Mouse (Mus musculus): ENCODE measurements around the gene Ttll6. TPM values are rescaled to one million over a fixed set of nuclear protein-coding genes. Genes with fewer than 3 reads are reported as not detected.

The Ttll6 gene
- total RNA-seq, 1 experiment from 2014 or later: not detected

DNA sequence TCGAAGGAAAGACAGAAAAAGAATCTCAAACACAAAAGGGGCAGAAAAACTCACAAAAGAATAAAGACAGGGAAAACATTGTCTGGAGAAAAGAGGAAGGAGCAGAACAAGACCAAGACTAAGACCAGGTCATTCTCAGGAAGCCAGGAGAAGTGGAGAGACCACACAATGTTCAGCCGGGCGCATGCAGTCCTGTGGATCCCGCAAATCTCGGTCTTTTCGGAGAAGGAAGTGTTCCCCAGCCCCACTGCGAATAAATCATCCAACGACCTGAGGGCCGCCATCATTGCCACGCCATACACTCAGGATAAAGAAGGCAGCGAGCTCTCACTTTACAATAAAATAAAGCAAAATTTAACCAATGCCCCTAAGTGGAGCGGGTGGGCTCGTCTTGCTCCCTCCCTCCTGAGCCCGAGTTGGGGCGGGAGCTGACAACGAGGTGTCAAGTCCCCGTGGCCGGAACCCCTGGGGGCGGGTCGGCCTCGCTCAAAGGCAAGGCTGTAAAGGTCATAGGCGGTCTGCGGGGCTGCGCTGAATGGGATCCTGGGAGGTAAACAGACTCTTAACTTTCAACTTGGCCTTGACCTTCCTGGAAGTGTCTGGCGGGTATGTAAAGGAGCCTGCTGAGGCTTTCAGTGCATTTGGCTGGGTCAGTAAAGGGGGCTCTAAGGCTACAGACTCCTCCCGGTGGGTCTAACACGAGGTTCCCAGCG, 56.4 kb downstream of the Ttll6 start:
- ATAC-seq (ENCODE audit: extremely low read depth, insufficient number of reproducible peaks, low FRiP score, poor library complexity, severe bottlenecking): no peak

DNA sequence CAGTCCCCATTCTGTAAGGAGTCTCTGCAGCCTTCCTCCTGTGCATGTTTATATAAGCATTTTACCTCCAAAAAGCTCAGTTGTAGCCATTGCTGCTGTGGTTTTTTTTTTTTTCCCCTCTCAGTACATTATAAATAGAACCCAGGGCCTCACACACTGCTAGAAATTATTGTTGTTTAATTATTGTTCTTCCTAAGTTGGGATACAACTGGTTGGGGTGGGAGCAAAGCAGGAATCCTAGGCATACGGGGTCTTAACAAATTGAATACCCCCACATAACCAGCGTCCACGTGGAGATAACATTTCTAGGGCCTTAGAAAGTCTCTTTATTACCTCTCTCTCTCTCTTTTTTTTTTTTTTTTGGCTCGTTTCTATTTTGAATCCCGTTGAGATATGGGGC, 57.5 kb downstream of the Ttll6 start:
- ATAC-seq (ENCODE audit: extremely low read depth, insufficient number of reproducible peaks, low FRiP score, poor library complexity, severe bottlenecking): no peak

DNA sequence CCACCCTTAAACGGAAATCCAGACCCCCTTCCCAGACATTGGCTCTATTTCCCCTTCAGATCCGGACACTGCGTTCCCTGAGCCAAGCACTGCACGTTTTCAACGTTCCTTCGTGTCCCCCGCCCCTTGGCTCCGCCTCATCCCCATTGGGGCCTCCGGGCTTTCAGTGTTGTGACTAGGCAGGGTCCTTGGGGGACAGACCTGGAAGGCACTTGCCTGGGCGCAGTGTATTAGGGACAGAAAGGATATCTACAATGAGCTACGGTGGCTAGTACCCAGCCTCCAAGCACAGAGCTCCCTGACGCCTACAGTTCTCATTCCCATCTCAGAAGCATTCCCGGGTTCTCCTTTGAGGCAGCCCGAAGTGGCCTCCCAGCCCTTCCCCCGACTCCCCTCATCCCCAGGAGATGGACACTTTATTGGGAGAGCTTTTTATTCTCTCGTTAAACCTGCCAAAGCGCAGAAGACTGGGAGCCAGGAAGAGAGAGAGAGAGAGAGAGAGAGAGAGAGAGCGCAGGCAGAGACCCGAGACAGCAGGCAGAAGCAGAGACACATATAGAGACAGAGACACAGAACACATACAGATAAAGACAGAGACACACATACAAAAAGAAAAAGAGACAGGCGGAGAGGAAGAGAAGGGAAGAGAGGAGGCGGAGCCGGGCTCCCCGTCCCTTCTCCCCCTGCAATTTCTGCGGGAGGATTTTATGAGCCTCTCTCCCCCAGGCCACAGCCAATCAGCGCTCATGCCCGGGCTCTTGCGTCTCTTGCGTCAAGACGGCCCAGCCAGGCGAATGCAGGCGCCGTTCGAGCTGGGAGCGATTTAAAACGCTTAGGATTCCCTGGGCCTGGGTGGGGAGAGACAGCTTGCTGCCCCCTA, 60.2 kb downstream of the Ttll6 start, which contains the start of gene Hoxb13:
Gene Hoxb13 (plus strand): TSS at position 796 of the 880 bp plus-strand sequence.
- no peak for ATAC-seq (ENCODE audit: extremely low read depth, insufficient number of reproducible peaks, low FRiP score, poor library complexity, severe bottlenecking)

DNA sequence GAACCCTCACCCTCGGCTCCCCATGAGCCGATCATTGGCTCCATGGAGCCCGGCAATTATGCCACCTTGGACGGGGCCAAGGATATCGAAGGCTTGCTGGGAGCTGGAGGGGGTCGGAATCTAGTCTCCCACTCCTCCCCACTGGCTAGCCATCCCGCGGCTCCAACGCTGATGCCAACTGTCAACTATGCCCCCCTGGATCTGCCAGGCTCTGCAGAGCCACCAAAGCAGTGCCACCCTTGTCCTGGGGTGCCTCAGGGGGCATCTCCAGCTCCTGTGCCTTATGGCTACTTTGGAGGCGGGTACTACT, 60.8 kb downstream of the Ttll6 start:
- ATAC-seq (ENCODE audit: extremely low read depth, insufficient number of reproducible peaks, low FRiP score, poor library complexity, severe bottlenecking): no peak

DNA sequence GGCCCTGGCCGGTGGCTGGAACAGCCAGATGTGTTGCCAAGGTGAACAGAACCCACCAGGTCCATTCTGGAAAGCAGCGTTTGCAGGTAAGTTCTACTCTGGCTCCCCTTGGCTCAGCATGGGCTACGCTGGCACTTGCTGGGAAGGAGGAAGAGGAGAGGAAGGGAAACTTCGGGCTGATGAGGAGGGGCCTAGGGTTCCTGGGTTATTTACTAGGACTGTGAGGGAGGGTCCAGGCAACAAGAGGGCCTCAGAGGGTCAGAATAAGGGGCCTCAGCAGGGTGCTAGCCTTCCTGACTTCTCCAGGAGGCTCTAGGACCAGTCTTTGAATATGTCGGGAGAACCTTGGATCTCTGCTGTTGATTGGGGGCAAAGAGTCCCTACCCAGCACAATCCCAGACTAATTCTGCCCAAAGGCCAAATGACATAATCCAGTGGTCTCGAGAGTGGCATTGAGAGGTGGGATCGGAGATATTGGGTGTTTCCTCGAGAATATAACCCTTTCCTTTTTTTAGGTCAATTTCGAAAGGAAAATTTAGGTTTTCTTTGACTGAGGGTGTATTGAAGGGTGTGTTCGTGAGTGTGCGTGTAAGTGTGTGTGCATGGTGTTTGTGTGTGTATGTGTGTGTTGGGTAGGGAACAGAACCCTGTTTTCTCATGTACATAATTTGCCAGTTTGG, 61.5 kb downstream of the Ttll6 start:
- no peak for ATAC-seq (ENCODE audit: extremely low read depth, insufficient number of reproducible peaks, low FRiP score, poor library complexity, severe bottlenecking)

DNA sequence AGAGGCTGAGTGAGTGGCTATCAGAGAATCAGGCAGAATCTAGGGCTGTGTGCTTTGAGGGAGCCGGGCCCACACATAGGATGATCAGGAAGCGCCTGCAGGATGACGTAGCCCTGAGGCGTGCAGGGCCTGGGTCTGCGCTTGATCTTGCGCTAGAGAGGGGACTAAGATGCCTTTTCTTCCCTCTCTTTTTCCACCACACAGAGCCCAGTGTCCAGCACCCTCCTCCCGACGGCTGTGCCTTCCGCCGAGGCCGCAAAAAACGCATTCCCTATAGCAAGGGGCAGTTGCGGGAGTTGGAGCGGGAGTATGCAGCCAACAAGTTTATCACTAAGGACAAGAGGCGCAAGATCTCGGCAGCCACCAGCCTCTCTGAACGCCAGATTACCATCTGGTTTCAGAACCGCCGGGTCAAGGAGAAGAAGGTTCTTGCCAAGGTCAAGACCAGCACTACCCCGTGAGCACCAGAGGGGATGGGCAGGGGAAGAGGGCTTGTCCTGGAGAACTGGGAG, 62.2 kb downstream of the Ttll6 start:
- no peak for ATAC-seq (ENCODE audit: extremely low read depth, insufficient number of reproducible peaks, low FRiP score, poor library complexity, severe bottlenecking)

DNA sequence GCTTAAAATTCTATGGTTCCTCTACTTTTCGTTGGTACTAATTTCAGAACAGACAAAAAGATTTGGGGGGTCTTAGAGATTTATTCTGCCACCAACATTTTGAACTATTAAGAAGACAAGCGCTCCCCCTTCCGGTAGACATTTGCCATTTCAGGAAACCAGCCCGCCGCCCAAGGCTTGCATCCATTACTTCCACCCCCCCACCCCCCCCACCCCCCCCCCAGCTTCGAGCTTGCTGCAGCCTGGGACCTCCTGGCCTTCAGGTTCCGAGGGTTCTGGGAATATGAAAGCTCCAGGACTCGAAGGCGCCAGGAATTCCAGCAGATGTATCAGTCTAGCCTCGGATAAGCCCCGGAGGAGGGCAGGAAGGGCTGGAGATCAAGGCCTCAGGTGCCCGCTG, 65.1 kb downstream of the Ttll6 start:
- no peak for ATAC-seq (ENCODE audit: extremely low read depth, insufficient number of reproducible peaks, low FRiP score, poor library complexity, severe bottlenecking)

DNA sequence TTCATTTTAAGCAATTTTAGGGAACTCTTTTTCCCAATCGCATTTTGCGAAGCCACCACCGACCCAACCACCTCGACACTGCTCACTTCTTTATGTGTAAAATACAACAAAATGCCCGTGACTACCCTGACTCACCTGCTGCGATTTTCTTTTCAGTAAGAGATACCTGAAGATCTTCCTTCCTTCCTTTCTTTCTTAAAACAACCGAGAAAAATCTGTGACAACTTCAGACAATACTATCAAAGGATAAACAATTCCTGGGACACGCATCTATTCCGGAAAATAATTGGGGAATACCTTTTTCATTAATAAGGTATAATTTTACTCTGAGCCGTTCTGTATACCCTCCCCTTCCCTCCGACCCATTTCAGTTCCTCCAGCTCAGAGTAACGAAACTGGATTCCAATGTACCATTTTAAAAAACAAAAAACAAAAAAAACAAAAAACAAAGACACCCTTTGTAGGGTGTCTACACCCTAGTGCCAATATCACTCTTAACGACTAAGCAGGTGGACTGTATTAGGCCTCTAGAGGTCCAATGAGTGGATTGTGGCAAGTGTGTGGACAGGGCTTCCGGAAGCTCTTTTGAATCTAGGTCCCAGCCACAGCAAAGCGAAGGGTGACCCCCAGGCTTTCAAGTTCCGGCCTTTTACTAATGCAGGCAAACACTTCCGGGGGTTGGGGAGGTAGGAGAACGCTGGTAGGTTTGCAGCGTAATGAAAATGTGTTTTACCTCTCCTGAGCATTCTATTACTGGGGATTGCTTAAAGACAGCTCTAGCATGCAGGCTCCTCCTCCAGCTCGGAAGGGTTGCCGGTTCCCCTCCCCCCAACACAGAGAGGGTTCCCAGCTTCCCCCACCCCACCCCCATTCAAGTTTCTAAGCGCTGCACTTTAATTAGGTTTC, 65.8 kb downstream of the Ttll6 start:
- ATAC-seq (ENCODE audit: extremely low read depth, insufficient number of reproducible peaks, low FRiP score, poor library complexity, severe bottlenecking): no peak

DNA sequence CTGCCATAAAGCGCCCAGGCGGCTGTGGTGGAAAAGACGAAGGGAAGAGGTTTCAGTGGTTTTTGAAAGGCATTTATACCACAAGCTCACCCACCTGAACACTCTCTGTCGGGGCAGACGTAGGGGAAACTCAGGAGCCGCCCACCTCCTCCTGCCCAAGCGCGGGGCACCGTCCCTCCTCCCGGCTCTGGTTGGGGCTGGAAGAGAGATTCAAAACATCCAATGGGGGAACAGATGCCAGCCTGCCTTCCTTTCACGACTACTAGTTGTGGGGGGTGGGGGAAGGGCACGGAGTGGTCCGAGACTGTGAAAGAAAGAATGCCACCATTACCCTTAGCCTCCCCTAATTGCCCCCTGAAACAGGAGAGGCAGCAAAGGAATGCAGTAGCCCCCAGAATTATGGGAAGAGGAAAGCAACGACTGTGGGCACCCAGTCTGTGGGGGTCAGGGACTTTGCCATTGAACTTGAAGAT, 66.6 kb downstream of the Ttll6 start:
- ATAC-seq (ENCODE audit: extremely low read depth, insufficient number of reproducible peaks, low FRiP score, poor library complexity, severe bottlenecking): no peak

DNA sequence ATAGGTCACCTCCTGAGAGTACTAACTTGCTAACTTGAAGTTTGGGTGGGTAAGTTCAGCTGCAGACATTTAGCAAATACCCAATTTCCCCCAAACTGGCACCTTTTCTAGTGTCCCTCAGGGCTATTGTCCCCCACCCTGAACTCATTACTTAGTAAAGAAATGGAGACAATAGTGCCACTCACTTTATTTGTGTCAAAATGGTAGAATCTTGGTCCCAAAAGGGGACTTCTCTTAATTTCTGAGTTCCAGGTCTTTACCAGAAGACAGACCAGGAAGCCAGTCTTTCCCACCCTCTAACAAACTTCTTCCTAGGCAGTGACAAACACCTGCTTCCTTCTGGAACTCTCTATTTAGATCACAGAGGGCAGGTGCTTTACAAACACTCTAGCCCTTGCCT, 68.2 kb downstream of the Ttll6 start:
- no peak for ATAC-seq (ENCODE audit: extremely low read depth, insufficient number of reproducible peaks, low FRiP score, poor library complexity, severe bottlenecking)

DNA sequence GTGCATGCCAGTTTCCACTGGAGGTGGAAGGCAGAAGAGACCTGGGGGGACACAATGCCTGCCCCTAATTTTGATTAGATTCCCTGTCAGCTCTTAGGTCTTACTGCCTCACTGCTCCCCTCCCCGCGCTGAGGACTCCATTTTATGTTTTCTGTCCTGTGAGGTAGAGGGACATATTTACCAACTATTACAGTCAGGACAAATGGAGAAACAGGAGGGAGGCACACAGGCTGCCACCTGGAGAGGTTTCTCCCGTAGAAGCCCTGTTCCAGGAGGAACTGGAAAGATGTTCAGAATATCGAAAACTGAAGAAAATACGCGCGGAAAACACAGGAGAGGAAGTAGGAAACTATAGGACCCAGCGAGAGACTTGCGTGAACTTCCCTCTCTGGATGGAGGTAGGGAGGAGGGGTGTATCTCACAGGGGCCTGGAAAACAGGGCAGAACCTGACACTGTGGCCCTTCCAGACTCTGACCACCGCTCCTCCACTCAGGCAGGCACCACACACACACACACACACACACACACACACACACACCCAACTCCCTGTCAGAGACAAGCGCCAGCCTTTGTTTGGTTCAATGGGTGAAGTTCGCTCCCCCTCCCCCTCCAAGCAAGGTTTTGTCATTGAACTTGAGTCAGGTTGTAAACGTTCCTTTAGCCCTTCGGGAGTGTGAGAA, 69.0 kb downstream of the Ttll6 start:
- no peak for ATAC-seq (ENCODE audit: extremely low read depth, insufficient number of reproducible peaks, low FRiP score, poor library complexity, severe bottlenecking)

DNA sequence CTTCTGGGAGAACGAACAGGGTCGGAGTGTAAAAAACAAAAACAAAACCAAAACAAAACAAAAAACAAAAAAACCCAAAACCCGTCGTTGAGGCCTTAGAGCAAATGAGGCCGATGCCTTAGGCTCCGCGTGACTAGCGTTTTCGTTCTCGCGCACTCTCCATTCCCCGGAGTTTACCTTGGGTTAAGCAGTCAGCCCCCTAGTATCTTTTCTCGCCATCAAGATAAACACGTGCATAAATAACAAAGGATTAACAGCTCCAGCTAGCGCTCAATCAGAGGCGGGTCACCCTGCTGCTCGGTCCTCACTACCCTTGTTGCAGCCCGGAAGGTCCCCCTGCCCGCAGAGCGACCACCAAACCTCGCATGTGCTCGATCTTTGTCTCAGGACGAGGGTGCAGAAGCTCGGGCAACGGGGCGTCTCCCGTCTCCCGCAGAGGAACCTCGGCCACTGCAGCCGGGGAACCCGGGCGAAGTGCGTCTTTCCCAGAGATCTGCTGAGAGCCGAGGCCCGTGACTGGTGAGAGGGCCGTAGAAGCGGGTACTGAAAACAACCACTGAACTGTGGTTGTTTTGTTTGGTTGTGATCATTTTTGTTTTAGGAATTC, 69.7 kb downstream of the Ttll6 start:
- ATAC-seq (ENCODE audit: extremely low read depth, insufficient number of reproducible peaks, low FRiP score, poor library complexity, severe bottlenecking): no peak

DNA sequence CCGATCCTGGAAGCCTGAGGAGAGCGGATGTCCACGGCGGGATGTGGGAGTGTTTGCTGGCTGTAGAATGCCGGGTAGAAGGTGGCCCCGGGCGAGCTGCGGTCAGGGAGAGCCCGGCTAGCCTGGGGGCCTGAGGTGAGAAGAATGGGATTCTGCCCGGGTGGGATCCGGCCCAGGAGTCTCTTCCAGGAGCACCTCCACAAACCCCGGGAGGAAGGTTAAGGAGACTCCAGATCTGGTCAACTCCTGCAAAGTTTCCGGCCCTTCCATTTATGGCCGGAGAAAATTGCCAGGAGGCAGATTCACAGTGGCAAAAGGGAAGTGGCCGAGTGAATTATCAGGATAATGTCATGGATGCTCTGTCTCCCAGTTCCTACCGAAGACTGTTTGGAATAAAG, 70.2 kb downstream of the Ttll6 start:
- ATAC-seq (ENCODE audit: extremely low read depth, insufficient number of reproducible peaks, low FRiP score, poor library complexity, severe bottlenecking): no peak

DNA sequence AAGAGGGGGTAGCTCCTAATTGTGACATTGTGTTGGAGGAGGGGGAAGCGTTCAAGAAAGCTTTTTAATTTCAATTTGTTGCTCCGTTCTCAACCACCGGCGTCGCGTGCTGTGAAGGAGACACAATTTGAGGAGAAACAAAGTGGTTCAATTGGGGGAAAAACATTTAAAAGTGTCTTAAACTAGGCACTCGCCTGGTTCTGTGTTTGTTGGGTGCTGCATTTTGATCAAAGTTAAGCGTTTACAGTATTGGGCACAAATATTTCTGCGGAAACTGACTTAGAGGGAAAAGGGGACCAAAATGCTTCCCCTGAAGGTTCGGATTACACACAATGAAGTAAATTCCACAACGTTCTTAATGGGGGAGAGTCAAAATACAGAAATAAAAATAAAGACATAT, 70.8 kb downstream of the Ttll6 start:
- no peak for ATAC-seq (ENCODE audit: extremely low read depth, insufficient number of reproducible peaks, low FRiP score, poor library complexity, severe bottlenecking)

DNA sequence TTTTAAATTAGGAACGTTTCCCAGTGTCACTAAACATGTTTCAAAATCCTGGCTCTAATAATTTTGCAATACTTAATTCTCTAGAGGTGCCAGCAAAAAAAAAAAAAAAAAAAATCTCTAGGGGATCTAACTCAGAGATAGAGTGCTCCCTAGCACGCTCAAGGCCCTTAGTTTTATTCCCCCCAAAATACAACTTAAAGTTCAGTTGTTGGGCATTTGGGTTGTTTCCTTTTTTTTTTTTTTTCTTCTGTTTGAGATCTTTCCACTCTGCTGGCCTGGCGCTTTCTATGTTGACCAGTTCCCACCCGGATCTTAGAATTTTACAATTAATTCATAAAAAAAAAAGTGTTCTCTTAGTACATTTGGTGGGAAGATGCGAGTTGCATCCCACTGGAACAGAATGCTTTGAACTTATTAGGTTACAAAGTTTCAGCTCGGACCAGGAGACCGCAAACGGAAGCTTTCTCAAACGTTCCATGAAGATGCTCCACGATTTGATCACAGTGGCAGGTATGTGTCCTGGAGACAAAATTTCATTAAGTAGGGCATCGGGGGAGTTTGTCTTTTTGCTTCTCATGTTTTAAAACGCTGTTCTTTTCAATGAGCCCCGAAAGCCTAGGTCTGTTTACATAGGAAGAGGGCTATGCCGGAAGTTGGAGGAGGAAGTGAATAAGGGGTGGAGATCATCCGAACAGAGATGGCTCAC, 72.0 kb downstream of the Ttll6 start:
- ATAC-seq (ENCODE audit: extremely low read depth, insufficient number of reproducible peaks, low FRiP score, poor library complexity, severe bottlenecking): no peak

Measured in neutrophil, adult 5-6 weeks (primary cell).